Mouse (Mus musculus) liver, postnatal 0 days (tissue): ENCODE results near the gene Slc29a1.

ENCODE experiments used
- CTCF ChIP-seq: sonication (generic); IDR thresholded peaks from 2 replicates; pipeline ENCODE4 v1.5.1; 2016; ENCODE audit warnings: antibody characterized with exemption, low read depth
- EP300 ChIP-seq: IDR thresholded peaks from 2 replicates; pipeline ENCODE4 v1.6.1; 2016; ENCODE audit warnings: antibody characterized with exemption, low read depth, mild to moderate bottlenecking

- TF ChIP-seq CTCF (no peak), EP300 (no peak)
Measured at GRCm38 (mm10) chr17:45547461-45548190, 51.8 kb downstream of the Slc29a1 start.
